Mouse (Mus musculus) lung, postnatal 4 days (tissue): ENCODE results near the gene Fubp1.

Source experiments
- DNase-seq, 2 experiments: peaks; one replicate each; pipeline ENCODE4 v3.0.0; 2021

The Fubp1 gene

GRCm38 (mm10) chr3:152209967-152210634, at the start of gene Fubp1, which contains the start of gene Dnajb4:
Fubp1 (plus strand) TSS chr3:152210422.
Dnajb4 (minus strand) TSS chr3:152210302.
- DNase-seq = peak; percentile 99 to 100

GRCm38 (mm10) chr3:152160607-152161006, 49.6 kb upstream of the Fubp1 start:
- DNase-seq = no peak

- DNase-seq = no peak
These were observed 46.9 kb upstream of the Fubp1 start for GRCm38 (mm10) chr3:152163320-152163719.

- no peak for DNase-seq
These were observed 45.2 kb upstream of the Fubp1 start for GRCm38 (mm10) chr3:152165014-152165350.

GRCm38 (mm10) chr3:152165351-152166098, 44.7 kb upstream of the Fubp1 start:
- peak; percentile 54 to 70 for DNase-seq

- DNase-seq = no peak
These were observed 44.2 kb upstream of the Fubp1 start, which contains the start of gene Gipc2 for GRCm38 (mm10) chr3:152166099-152166423. Gipc2 (minus strand) TSS chr3:152166230.

GRCm38 (mm10) chr3:152166699-152167451, 43.3 kb upstream of the Fubp1 start:
- peak in 1 of 2 experiments; percentile 44 for DNase-seq

GRCm38 (mm10) chr3:152168007-152168406, 42.2 kb upstream of the Fubp1 start:
- DNase-seq = no peak

GRCm38 (mm10) chr3:152170407-152170806, 39.8 kb upstream of the Fubp1 start:
- peak in 1 of 2 experiments; percentile 25 for DNase-seq

- DNase-seq = no peak
These were observed 39.0 kb upstream of the Fubp1 start for GRCm38 (mm10) chr3:152171236-152171635.

GRCm38 (mm10) chr3:152171862-152172261, 38.4 kb upstream of the Fubp1 start:
- DNase-seq = no peak

- peak; percentile 38 to 68 for DNase-seq
These were observed 37.8 kb upstream of the Fubp1 start for GRCm38 (mm10) chr3:152172322-152172935.

GRCm38 (mm10) chr3:152178816-152179215, 31.4 kb upstream of the Fubp1 start:
- DNase-seq = no peak

- no peak for DNase-seq
These were observed 30.9 kb upstream of the Fubp1 start for GRCm38 (mm10) chr3:152179285-152179684.

GRCm38 (mm10) chr3:152180624-152181023, 29.6 kb upstream of the Fubp1 start:
- no peak for DNase-seq

GRCm38 (mm10) chr3:152183522-152183921, 26.7 kb upstream of the Fubp1 start:
- DNase-seq = no peak

- peak in 1 of 2 experiments; percentile 39 for DNase-seq
These were observed 24.1 kb upstream of the Fubp1 start for GRCm38 (mm10) chr3:152186106-152186505.

GRCm38 (mm10) chr3:152189306-152189705, 20.9 kb upstream of the Fubp1 start:
- no peak for DNase-seq

- no peak for DNase-seq
These were observed 19.3 kb upstream of the Fubp1 start for GRCm38 (mm10) chr3:152190679-152191477.

GRCm38 (mm10) chr3:152191791-152192237, 18.4 kb upstream of the Fubp1 start:
- DNase-seq = peak; percentile 74 to 86

GRCm38 (mm10) chr3:152192238-152192931, 17.8 kb upstream of the Fubp1 start:
- no peak for DNase-seq

- DNase-seq = no peak
These were observed 17.0 kb upstream of the Fubp1 start for GRCm38 (mm10) chr3:152193177-152193576.
